Mouse (Mus musculus) urinary bladder, postnatal 4 days (tissue): ENCODE measurements around the gene Crym.

Experiments used
- DNase-seq, 2 experiments: peaks; one replicate each; pipeline ENCODE4 v3.0.0; 2021 to 2022; ENCODE audit warnings: low spot score in 2 of 2

The Crym gene

DNA sequence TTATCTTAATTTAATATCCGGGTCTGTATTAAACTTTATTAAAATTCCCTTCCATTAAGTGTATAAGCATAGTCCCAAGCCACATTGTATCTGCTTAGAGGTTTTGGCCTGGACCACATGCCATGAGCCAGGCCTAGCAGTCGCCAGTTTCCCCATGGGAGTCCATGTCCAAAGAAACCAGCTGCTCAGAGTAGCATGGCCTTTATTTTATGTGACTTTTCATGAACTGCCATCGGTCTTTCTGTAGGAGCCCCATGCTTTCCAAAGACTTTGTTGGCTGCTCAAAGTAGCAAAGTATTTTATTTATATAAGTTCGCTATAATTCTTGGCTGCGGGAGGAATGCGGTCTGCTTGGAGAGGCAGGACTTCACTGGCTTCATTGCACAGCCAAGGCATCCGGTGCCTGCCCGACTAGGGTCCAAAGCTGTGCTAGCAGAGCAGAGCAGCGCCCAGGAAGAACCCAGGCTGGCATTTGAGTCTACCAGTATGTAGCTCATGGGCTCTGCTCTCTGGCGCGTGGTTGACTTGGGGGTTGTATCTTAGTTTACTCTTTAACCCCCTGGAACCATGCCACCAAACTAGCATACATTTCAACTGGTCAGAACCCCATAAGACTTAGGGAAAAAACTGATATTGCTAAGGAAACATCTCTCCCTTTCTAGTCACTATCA, 38.2 kb downstream of the Crym start:
- DNase-seq, result no peak

DNA sequence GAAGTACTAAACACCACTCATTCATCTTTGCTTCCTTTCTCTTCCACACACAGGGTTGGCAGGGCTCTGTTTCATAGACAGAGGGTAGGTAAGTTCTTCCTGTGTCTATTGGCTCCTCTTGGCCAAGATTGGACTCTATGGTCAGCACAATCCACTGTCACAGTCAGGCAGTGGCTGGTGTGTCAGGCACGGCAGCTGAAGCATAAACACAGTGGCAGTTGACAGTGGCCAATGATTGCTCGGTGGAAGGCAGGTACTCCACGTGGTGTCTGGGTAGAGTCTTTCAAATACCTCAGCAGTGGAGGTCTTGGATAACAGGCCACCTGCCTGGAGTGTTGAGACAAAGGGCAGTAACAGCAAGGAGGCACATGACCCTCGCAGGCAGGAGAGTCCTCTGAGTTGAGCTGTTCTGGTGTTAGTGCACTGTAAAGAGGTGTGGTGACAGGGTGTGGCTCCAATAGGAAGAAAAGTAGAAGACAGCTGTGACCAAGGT, 43.7 kb downstream of the Crym start:
- no peak for DNase-seq

DNA sequence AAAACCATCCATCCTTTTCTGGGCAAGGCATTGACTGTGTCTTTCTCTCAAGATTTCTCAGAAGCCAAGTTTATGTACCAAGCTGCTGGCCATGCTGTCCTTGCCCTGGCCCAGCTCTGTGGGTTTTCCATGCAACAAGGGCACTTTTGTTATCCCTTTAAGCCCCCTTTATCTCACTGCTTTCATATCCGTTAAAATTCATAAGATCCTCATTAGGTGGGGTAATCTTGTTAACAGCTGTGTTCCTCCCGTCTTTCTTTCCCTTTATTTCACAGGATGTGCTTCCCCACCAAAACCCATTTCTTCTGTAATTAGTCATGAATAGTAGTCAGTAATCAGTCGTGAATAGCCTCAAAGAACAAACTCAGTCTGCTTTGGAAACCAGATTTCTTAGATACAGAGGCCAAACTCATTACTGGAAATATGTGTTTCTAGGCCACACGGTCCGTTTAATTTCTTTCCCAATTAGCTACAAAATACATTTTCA, 44.3 kb downstream of the Crym start:
- no peak for DNase-seq

- no peak for DNase-seq
Measured at GRCm38 (mm10) chr7:120156841-120157409, 45.0 kb downstream of the Crym start.

- DNase-seq, result no peak
Measured at GRCm38 (mm10) chr7:120150898-120151297, 51.0 kb downstream of the Crym start.

- no peak for DNase-seq
Measured at GRCm38 (mm10) chr7:120150257-120150656, 51.7 kb downstream of the Crym start.

GRCm38 (mm10) chr7:120145191-120145590, 56.7 kb downstream of the Crym start, which contains the start of gene Zp2:
Gene Zp2, minus strand, starts transcription at chr7:120145291.
- DNase-seq, result no peak

- no peak for DNase-seq
Measured at GRCm38 (mm10) chr7:120142743-120143142, 59.2 kb downstream of the Crym start.
